Mouse (Mus musculus) gastrocnemius, postnatal 4 days (tissue): ENCODE results near the gene Mrpl11. TPM values are rescaled to one million over a fixed set of nuclear protein-coding genes. Genes with fewer than 3 reads are reported as not detected.
A peak's percentile ranks its signal among the peaks of the same experiment; 100 is the strongest.
"Not testable (repeated sequence)": the region's sequence is repeated elsewhere in the genome, so short reads cannot be mapped to it uniquely, and the experiment has no call there.

ENCODE experiments used
- DNase-seq, 2 experiments: peaks; one replicate each; pipeline ENCODE4 v3.0.0; 2021 to 2022; ENCODE audit warnings: low spot score in 2 of 2, mixed read lengths in 2 of 2
- long read RNA-seq, 2 experiments: library from polyadenylated mRNA; stranded (forward); transcript quantifications; one replicate each; pipeline ENCODE4 v2.0.0; 2021
- total RNA-seq, 2 experiments: library from RNA; stranded (reverse); gene quantifications; 2 replicates each; pipeline ENCODE4 v1.2.3; 2021

The Mrpl11 gene
- 10 to 100 TPM; 54.4 to 60.4 TPM for total RNA-seq
- long read RNA-seq, experiment 1, transcript Mrpl11-204 (5 exons, 813 nt), result minor isoform, 7 of 47 reads
- long read RNA-seq, experiment 1, transcript Mrpl11-201 (5 exons, 3,045 nt), result major isoform, 39 of 47 reads
- long read RNA-seq, experiment 1, partial matches to known transcripts, result 0 of 47 reads
- long read RNA-seq, experiment 1, other reads (novel, unspliced or antisense), result 1 of 47 reads
- long read RNA-seq, experiment 2, transcript Mrpl11-201 (5 exons, 3,045 nt), result major isoform, 24 of 33 reads
- long read RNA-seq, experiment 2, transcript Mrpl11-204 (5 exons, 813 nt), result minor isoform, 5 of 33 reads
- long read RNA-seq, experiment 2, partial matches to known transcripts, result 0 of 33 reads
- long read RNA-seq, experiment 2, other reads (novel, unspliced or antisense), result 2 of 33 reads

DNA sequence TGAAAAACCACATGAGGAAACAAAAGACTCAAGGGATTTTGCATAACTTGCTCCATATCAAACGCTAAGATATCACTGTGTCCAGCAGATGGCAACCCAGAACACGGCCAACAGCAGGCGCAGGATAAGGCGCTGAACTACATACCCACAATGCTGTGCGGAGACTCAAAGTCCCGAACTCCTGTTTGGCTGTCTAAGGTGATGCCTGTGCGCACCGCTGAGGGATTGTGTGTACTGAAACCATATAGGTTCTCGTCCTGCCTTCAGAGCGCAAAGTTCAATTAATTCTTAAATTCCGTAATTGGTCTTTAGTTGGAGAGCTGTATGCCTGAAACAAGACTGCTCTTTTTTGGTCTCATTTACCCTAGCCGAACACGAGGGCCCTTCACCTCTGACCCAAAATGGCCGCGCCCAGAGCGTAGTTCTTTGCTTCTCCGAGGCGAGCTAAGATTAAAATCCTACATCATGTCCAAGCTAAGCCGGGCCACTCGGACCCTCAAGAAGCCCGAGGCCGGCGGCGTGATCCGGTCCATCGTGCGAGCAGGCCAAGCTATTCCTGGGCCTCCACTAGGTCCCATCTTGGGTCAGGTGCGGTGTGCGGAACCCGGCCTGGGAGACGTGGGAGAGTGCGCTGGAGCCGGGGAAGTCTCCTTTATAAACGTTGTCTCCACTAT lies at the start of gene Mrpl11:
Gene Mrpl11, plus strand, starts transcription at position 220 of the 674 bp plus-strand sequence.
- DNase-seq, result peak; percentile 42 to 88

DNA sequence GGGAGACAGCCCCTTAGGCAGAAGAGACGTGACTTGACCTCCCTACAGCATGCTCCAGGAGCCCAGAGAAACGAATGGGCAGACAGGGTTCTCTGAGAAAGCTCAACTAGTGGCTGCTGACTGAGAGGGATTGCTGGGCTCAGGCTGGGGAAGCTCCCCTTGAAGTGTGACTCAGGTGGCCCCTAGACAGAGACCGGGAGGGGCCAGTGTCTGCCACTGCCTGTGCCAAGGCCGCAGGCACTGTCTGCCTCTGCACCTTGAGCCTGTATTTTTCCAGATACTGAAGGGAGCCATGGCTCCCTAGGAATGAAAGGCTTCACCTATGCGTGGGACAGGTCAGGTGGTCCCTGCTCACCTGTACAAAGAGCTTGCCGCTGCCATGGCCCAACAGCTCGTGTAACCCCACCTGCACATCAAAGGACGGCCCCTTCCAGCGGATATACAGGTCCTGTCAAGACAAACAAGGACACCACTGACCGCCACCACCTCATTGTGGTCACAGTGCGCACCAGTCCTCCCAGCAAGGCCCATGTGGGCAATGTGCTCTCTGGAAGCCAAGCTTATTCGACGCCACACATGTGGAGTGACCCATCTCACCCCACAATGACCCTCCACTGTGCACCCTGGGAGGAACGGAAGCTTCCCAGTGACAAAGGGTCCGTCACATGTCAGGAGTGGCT lies 45.9 kb upstream of the Mrpl11 start:
- no peak for DNase-seq

GRCm38 (mm10) chr19:4916827-4917226 lies 45.1 kb upstream of the Mrpl11 start:
- no peak for DNase-seq

- DNase-seq, result no peak
Measured at GRCm38 (mm10) chr19:4919652-4920051, 42.3 kb upstream of the Mrpl11 start.

DNA sequence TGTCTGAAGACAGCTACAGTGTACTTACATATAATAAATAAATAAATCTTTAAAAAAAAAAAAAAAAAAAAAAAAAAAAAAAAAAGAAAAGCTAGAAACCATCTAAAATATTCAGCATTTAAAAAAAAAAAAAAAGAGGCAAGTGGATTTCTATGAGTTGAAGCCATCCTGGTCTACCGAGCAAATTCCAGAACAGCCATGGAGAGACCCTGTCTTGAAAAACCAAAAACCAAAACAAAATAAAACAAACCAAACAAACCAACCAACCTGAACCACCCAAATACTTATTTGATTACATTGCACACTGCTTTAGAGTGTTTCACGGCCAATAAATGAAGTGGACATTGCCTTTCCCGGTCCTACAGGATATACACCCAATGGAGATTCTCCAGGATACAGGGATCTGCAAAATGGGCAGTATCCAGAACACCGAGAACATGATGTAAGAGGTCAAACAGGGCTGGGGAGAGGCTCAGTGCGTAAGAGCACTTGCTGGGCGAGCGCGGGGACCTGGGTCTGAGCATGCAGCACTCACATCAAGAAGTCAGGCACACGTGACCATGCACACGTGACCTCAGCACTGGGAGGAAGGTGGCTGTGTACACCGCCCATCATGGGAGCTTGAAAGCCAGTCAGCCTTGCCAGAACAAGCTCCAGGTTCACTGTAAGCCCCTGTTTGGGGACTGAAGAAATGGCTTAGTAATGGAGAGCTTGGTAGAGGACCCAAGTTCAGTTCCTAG lies 36.7 kb upstream of the Mrpl11 start:
- no peak for DNase-seq

DNA sequence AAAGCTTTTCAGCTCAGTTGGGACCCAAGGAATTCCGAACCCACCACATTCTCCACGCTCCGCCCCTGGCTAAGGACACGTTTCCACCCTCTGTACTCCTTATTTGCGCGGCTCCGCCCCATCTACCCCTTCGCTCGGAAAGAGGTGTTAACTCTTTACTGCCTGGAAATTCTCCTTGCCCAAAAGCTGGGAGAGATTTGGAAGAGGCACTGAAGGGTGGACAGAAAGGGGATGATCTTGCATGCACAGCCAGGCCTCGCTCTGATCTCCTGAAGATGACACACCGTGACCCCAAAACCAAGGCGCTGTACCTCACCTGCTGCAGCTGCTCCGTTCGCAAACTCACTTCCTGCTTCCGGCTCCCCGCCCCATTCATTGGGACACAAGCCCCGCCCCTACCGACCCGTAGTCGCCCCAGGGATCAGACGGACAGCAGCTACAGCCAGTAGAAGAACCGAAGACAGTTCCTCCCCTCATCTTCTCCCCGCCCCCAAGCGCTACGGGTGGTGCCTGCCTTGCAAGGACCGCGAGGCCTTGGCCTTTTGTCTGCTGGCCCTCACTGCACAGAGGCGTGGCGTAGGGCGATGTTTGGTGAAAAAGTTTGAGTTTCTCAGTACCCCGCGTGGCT lies 33.9 kb upstream of the Mrpl11 start, which contains the start of gene Dpp3:
Gene Dpp3, minus strand, starts transcription at position 384 of the 628 bp plus-strand sequence.
- DNase-seq, result peak; percentile 96 to 100

DNA sequence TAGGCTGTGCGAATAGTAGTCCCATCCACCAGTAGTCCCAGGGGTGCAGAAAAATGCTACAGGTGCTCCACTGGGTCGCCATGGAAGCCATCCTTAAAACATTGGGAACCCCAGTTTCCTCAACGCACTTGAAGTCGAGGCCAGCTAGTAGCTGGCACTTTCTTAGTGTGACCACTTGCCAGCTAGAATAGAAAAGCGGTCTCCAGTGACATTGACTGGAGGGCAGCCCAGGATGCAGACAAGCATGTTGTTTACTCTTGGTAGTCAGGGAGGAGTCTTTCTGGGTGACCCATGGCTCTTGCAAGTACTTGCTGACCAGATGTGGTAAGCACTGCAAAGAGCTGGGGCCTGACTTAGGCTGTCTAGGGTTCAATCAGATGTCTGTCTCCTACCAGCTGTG lies 33.2 kb upstream of the Mrpl11 start:
- peak in 1 of 2 experiments; percentile 46 for DNase-seq

- no peak for DNase-seq
Measured at GRCm38 (mm10) chr19:4936896-4937295, 25.1 kb upstream of the Mrpl11 start.

DNA sequence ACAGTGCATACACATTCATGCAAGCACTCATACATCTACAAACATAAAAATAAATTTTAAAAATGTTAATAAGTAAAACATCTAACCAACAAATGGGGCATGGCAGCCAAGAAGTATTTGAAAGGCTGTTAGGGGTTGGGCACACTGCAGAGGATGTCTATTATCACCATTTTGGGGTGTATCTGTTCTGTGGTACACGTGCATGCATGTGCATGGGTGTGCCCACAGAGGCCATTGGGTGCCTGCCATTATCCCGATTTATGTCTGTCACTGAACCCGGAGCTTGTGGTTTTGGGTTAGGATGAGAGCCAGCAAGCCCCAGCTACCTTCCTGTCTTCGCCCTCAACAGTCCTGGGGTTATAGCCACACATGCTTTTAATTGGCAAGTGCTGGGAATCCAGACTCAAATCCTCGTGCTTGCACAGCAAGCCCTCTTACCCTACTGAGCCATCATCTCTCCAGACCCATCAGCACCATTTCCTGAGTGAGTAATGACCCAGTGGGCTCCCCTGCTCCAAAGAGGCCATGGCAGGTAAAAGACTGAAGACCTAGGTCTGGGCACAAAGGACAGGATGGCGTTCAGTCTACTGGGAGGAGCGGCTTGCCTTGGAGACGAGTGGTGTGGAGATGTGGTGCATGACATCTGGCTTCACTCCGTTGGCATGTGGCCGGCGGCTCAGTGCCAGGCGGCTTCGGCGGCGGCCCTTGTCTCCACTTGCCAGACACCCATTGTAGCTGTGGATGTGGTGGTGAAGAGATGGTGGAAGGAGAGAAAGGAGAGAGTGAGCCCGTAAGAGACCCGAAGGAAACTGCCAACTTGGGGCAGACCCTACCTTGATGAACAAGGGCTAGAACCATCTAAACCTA lies 24.3 kb upstream of the Mrpl11 start:
- DNase-seq, result no peak

- DNase-seq, result peak; percentile 73 to 79
Measured at GRCm38 (mm10) chr19:4942551-4943252, 19.2 kb upstream of the Mrpl11 start, which contains the start of gene Peli3. Peli3 (minus strand) TSS chr19:4943127.

GRCm38 (mm10) chr19:4943253-4943588 lies 18.7 kb upstream of the Mrpl11 start:
- DNase-seq, result no peak

GRCm38 (mm10) chr19:4945540-4945939 lies 16.4 kb upstream of the Mrpl11 start:
- no peak for DNase-seq

DNA sequence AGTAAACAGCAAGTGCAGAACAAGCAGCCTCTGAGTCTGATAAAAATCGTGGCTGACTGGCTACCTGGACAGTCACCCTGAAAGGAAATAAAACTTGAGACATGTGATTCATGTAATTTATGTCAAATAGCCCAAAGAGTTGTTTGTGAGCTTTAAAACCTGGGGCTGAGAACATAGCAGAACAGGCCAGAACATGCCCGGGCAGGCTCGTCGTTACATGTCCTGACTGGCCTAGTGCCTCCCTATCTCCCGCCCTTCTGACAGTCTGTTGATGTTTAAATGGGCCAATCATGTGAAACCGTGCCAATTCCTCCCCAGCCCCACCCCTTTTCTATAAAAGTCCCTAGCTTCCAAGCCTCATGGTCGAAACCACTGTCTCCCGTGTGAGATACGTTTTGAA lies 13.3 kb upstream of the Mrpl11 start:
- not testable (repeated sequence) for DNase-seq

- DNase-seq, result no peak
Measured at GRCm38 (mm10) chr19:4968236-4968635, 6.3 kb downstream of the Mrpl11 start.

DNA sequence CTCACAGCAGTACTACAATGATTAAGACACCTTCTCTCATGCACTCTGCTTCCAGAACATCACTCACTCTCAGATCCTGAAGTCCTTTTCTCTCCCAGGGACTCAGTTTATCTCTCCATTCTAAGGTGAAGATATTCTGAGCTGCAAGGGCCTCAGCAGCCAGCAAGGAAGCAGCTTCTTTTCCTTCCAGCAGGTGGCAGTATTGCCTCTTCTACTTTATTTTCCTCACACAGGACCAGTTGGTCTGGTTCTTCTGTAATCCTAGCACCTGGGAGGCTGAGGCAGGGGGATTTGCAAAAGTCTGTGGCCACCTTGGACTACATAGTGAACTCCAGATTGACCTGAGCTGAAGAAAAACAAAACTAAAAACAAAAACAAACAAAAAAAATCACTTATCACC lies 19.8 kb downstream of the Mrpl11 start:
- DNase-seq, result no peak

GRCm38 (mm10) chr19:4989013-4989412 lies 27.1 kb downstream of the Mrpl11 start:
- peak; percentile 92 to 94 for DNase-seq

- DNase-seq, result no peak
Measured at GRCm38 (mm10) chr19:4989434-4990255, 27.7 kb downstream of the Mrpl11 start.

DNA sequence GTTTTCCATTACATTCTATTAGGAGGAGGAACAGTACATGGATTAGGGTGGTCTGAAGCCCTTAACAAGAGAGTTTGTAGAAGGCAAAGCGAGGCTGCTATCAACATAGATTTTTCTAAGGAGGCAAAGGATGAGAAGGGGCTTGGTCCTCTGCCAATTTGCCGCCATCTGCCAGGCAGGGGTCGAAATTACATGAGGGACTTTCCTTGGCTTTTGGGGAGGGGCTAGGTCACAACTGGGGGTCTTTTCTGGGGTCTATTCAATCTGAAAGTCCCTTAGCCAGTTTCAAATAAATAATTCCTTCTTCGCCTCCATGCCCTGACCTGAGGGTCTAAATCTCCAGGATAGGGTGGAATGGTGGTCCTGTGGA lies 28.3 kb downstream of the Mrpl11 start, which contains the start of gene Npas4:
Gene Npas4, minus strand, starts transcription at position 61 of the 370 bp plus-strand sequence.
- DNase-seq, result no peak
